Mouse (Mus musculus) Muller cell, postnatal 12 days (primary cell): Measurements from ENCODE around the gene Slc25a22.

Source experiments
- DNase-seq: peaks from one replicate; pipeline ENCODE4 v3.0.0-alpha.2; 2015; ENCODE audit errors: inconsistent ontology term

Slc25a22 gene

GRCm38 (mm10) chr7:141437178-141438120 is at the start of gene Slc25a22:
TSS of gene Slc25a22 (minus strand) at chr7:141437892.
- peak; percentile 89 for DNase-seq

GRCm38 (mm10) chr7:141487141-141487540 is 49.4 kb upstream of the Slc25a22 start:
- no peak for DNase-seq

GRCm38 (mm10) chr7:141486239-141486638 is 48.5 kb upstream of the Slc25a22 start:
- DNase-seq: peak; percentile 39

- DNase-seq: no peak
Measured at GRCm38 (mm10) chr7:141485606-141486005, 47.9 kb upstream of the Slc25a22 start.

GRCm38 (mm10) chr7:141485186-141485585 is 47.5 kb upstream of the Slc25a22 start:
- no peak for DNase-seq

GRCm38 (mm10) chr7:141484186-141485120 is 46.8 kb upstream of the Slc25a22 start:
- no peak for DNase-seq

- no peak for DNase-seq
Measured at GRCm38 (mm10) chr7:141483114-141483653, 45.5 kb upstream of the Slc25a22 start.

GRCm38 (mm10) chr7:141482531-141483024 is 44.9 kb upstream of the Slc25a22 start:
- peak; percentile 18 for DNase-seq

GRCm38 (mm10) chr7:141481498-141482401 is 44.1 kb upstream of the Slc25a22 start:
- DNase-seq: peak; percentile 74

- DNase-seq: peak; percentile 70
Measured at GRCm38 (mm10) chr7:141480842-141481497, 43.3 kb upstream of the Slc25a22 start.

- no peak for DNase-seq
Measured at GRCm38 (mm10) chr7:141478270-141478748, 40.6 kb upstream of the Slc25a22 start.

- peak; percentile 12 for DNase-seq
Measured at GRCm38 (mm10) chr7:141477578-141478269, 40.0 kb upstream of the Slc25a22 start.

- DNase-seq: no peak
Measured at GRCm38 (mm10) chr7:141476981-141477370, 39.3 kb upstream of the Slc25a22 start.

GRCm38 (mm10) chr7:141476226-141476980 is 38.7 kb upstream of the Slc25a22 start:
- peak; percentile 97 for DNase-seq

GRCm38 (mm10) chr7:141475805-141476158 is 38.1 kb upstream of the Slc25a22 start:
- no peak for DNase-seq

GRCm38 (mm10) chr7:141475011-141475804 is 37.5 kb upstream of the Slc25a22 start, which contains the start of the genes Polr2l and Tspan4:
TSS of gene Polr2l (minus strand) at chr7:141475132.
TSS of gene Tspan4 (plus strand) at chr7:141475240.
- peak; percentile 91 for DNase-seq

GRCm38 (mm10) chr7:141474160-141474559 is 36.5 kb upstream of the Slc25a22 start:
- no peak for DNase-seq

GRCm38 (mm10) chr7:141472763-141473162 is 35.1 kb upstream of the Slc25a22 start:
- DNase-seq: no peak
